Mouse (Mus musculus) embryonic fibroblast, embryonic 13.5 days (primary cell): Measurements from ENCODE around the gene Tbc1d1.

ENCODE experiments used
- CTCF ChIP-seq: IDR thresholded peaks from 2 replicates; pipeline ENCODE4 v1.5.1; 2011; ENCODE audit warnings: mild to moderate bottlenecking, control low read depth, low read length, moderate library complexity, borderline replicate concordance; ENCODE audit not compliant: insufficient read depth
- POLR2A ChIP-seq: IDR thresholded peaks from 2 replicates; pipeline ENCODE4 v1.6.1; 2011; ENCODE audit warnings: low read depth, mild to moderate bottlenecking, control low read depth, low read length, moderate library complexity

DNA sequence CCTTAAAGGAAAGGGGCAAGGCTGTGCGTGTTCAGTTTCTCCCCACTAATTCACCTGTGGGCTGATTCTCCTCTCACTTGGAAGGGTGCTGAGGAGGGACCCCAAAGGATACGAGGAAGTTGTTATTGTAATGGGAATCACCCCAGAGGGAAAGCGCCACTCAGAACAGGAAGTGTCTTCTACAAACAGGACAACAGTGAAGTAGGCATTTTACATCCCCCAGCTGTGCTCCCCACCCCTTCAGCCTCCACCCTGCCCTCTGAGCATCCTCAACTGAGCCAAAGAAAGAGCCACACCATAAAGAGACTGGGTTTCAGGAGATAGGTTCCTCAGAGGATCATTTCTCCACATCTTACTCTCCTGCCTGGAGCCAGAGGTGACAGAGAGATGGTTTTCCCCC lies 219.7 kb downstream of the Tbc1d1 start:
- no peak for TF ChIP-seq CTCF
- TF ChIP-seq POLR2A = no peak
